Mouse (Mus musculus): ENCODE results near the gene Stk11. TPM values are rescaled to one million over a fixed set of nuclear protein-coding genes. Genes with fewer than 3 reads are reported as not detected.

Gene Stk11
- polyA plus RNA-seq, 1 experiment from 2014 or later: 21.3 TPM

GRCm38 (mm10) chr10:80078366-80078765 is 37.2 kb upstream of the Stk11 start:
- 90% methylated on average over 1 of the region's 1 CpGs for WGBS
- no peak overlapping the region for H3K4me2 ChIP-seq (replicated peaks)
- ATAC-seq (ENCODE audit: insufficient number of reproducible peaks, low FRiP score, low TSS enrichment, low read depth): no peak
- no peak overlapping the region for H3K27ac ChIP-seq (replicated peaks)
- H3K9me3 ChIP-seq (replicated peaks): no peaks in the 10 kb centered on the region
- H3K4me3 ChIP-seq (replicated peaks): no peak overlapping the region
- no peaks in the 10 kb centered on the region for H3K27me3 ChIP-seq
- no peak overlapping the region for H3K9ac ChIP-seq
- peaks cover 22% of the 10 kb centered on the region for H3K4me1 ChIP-seq
- H3K36me3 ChIP-seq: peaks cover 55% of the 10 kb centered on the region

- no peak for ATAC-seq (ENCODE audit: insufficient number of reproducible peaks, low FRiP score, low TSS enrichment, low read depth)
- 72% methylated on average over 16 of the region's 16 CpGs for WGBS
- Histone ChIP-seq H3K9me3 (replicated peaks) (no peaks in the 10 kb centered on the region), H3K27me3 (no peaks in the 10 kb centered on the region), H3K36me3 (peaks cover 73% of the 10 kb centered on the region), H3K4me1 (peaks cover 22% of the 10 kb centered on the region), H3K4me2 (replicated peaks) (no peak overlapping the region), H3K9ac (no peak overlapping the region), H3K4me3 (replicated peaks) (no peak overlapping the region), H3K27ac (replicated peaks) (no peak overlapping the region)
Measured at GRCm38 (mm10) chr10:80080396-80081070, 35.1 kb upstream of the Stk11 start.

- no peak overlapping the region for H3K4me2 ChIP-seq (replicated peaks)
- H3K4me1 ChIP-seq: peaks cover 18% of the 10 kb centered on the region
- no peaks in the 10 kb centered on the region for H3K9me3 ChIP-seq (replicated peaks)
- H3K36me3 ChIP-seq: peaks cover 75% of the 10 kb centered on the region
- no peak overlapping the region for H3K27ac ChIP-seq (replicated peaks)
- ATAC-seq (ENCODE audit: insufficient number of reproducible peaks, low FRiP score, low TSS enrichment, low read depth): no peak
- 77% methylated on average over 3 of the region's 3 CpGs for WGBS
- H3K4me3 ChIP-seq (replicated peaks): no peak overlapping the region
- H3K27me3 ChIP-seq: no peaks in the 10 kb centered on the region
- no peak overlapping the region for H3K9ac ChIP-seq
Measured at GRCm38 (mm10) chr10:80081075-80081474, 34.5 kb upstream of the Stk11 start.

- Histone ChIP-seq H3K4me3 (replicated peaks) (no peak overlapping the region), H3K9me3 (replicated peaks) (no peaks in the 10 kb centered on the region), H3K27ac (replicated peaks) (peak overlapping the region; percentile 55), H3K27me3 (no peaks in the 10 kb centered on the region), H3K4me1 (peaks cover 21% of the 10 kb centered on the region), H3K36me3 (peaks cover 53% of the 10 kb centered on the region), H3K9ac (no peak overlapping the region), H3K4me2 (replicated peaks) (0 out of 2 replicates have a peak overlapping the region, but pooled peaks have one; percentile 1)
- 46% methylated on average over 9 of the region's 9 CpGs for WGBS
- ATAC-seq (ENCODE audit: insufficient number of reproducible peaks, low FRiP score, low TSS enrichment, low read depth): no peak
Measured at GRCm38 (mm10) chr10:80084817-80085487, 30.7 kb upstream of the Stk11 start.

- Histone ChIP-seq H3K4me2 (replicated peaks) (no peak overlapping the region), H3K4me1 (peaks cover 17% of the 10 kb centered on the region), H3K27me3 (no peaks in the 10 kb centered on the region), H3K27ac (replicated peaks) (no peak overlapping the region), H3K9ac (no peak overlapping the region), H3K36me3 (peaks cover 39% of the 10 kb centered on the region), H3K4me3 (replicated peaks) (no peak overlapping the region), H3K9me3 (replicated peaks) (no peaks in the 10 kb centered on the region)
- WGBS: 60% methylated on average over 3 of the region's 3 CpGs
- no peak for ATAC-seq (ENCODE audit: insufficient number of reproducible peaks, low FRiP score, low TSS enrichment, low read depth)
Measured at GRCm38 (mm10) chr10:80086847-80087246, 28.8 kb upstream of the Stk11 start.

GRCm38 (mm10) chr10:80087483-80087882 is 28.1 kb upstream of the Stk11 start:
- Histone ChIP-seq H3K36me3 (peaks cover 33% of the 10 kb centered on the region), H3K4me3 (replicated peaks) (no peak overlapping the region), H3K27me3 (no peaks in the 10 kb centered on the region), H3K4me2 (replicated peaks) (no peak overlapping the region), H3K9me3 (replicated peaks) (no peaks in the 10 kb centered on the region), H3K9ac (no peak overlapping the region), H3K27ac (replicated peaks) (no peak overlapping the region), H3K4me1 (peaks cover 17% of the 10 kb centered on the region)
- ATAC-seq (ENCODE audit: insufficient number of reproducible peaks, low FRiP score, low TSS enrichment, low read depth): no peak
- 88% methylated on average over 8 of the region's 8 CpGs for WGBS

GRCm38 (mm10) chr10:80089146-80089545 is 26.5 kb upstream of the Stk11 start:
- H3K4me2 ChIP-seq (replicated peaks): no peak overlapping the region
- H3K36me3 ChIP-seq: peaks cover 20% of the 10 kb centered on the region
- no peak for ATAC-seq (ENCODE audit: insufficient number of reproducible peaks, low FRiP score, low TSS enrichment, low read depth)
- H3K9ac ChIP-seq: no peak overlapping the region
- 53% methylated on average over 4 of the region's 4 CpGs for WGBS
- no peaks in the 10 kb centered on the region for H3K27me3 ChIP-seq
- H3K4me3 ChIP-seq (replicated peaks): no peak overlapping the region
- peaks cover 17% of the 10 kb centered on the region for H3K4me1 ChIP-seq
- no peak overlapping the region for H3K27ac ChIP-seq (replicated peaks)
- no peaks in the 10 kb centered on the region for H3K9me3 ChIP-seq (replicated peaks)

- ATAC-seq (ENCODE audit: insufficient number of reproducible peaks, low FRiP score, low TSS enrichment, low read depth): no peak
- no peak overlapping the region for H3K4me2 ChIP-seq (replicated peaks)
- no peaks in the 10 kb centered on the region for H3K27me3 ChIP-seq
- WGBS: 88% methylated on average over 6 of the region's 6 CpGs
- H3K4me3 ChIP-seq (replicated peaks): no peak overlapping the region
- H3K36me3 ChIP-seq: peaks cover 5% of the 10 kb centered on the region; the same call in 1 of the 2 replicates
- H3K9me3 ChIP-seq (replicated peaks): no peaks in the 10 kb centered on the region
- 0 out of 2 replicates have a peak overlapping the region, but pooled peaks have one; percentile 11 for H3K27ac ChIP-seq (replicated peaks)
- peaks cover 11% of the 10 kb centered on the region for H3K4me1 ChIP-seq
- no peak overlapping the region for H3K9ac ChIP-seq
Measured at GRCm38 (mm10) chr10:80091527-80091926, 24.1 kb upstream of the Stk11 start.

GRCm38 (mm10) chr10:80092690-80093089 is 22.9 kb upstream of the Stk11 start:
- Histone ChIP-seq H3K27ac (replicated peaks) (no peak overlapping the region), H3K36me3 (peaks cover 5% of the 10 kb centered on the region; the same call in 1 of the 2 replicates), H3K9me3 (replicated peaks) (no peaks in the 10 kb centered on the region), H3K4me3 (replicated peaks) (no peak overlapping the region), H3K27me3 (no peaks in the 10 kb centered on the region), H3K4me2 (replicated peaks) (no peak overlapping the region), H3K4me1 (peaks cover 23% of the 10 kb centered on the region), H3K9ac (no peak overlapping the region)
- ATAC-seq (ENCODE audit: insufficient number of reproducible peaks, low FRiP score, low TSS enrichment, low read depth): no peak
- 73% methylated on average over 5 of the region's 5 CpGs for WGBS

GRCm38 (mm10) chr10:80094085-80094484 is 21.5 kb upstream of the Stk11 start:
- Histone ChIP-seq H3K9me3 (replicated peaks) (no peaks in the 10 kb centered on the region), H3K27ac (replicated peaks) (no peak overlapping the region), H3K36me3 (peaks cover 5% of the 10 kb centered on the region; the same call in 1 of the 2 replicates), H3K4me3 (replicated peaks) (no peak overlapping the region), H3K4me2 (replicated peaks) (no peak overlapping the region), H3K4me1 (peaks cover 33% of the 10 kb centered on the region), H3K9ac (no peak overlapping the region), H3K27me3 (no peaks in the 10 kb centered on the region)
- no peak for ATAC-seq (ENCODE audit: insufficient number of reproducible peaks, low FRiP score, low TSS enrichment, low read depth)
- 86% methylated on average over 6 of the region's 6 CpGs for WGBS

GRCm38 (mm10) chr10:80094684-80095083 is 20.9 kb upstream of the Stk11 start:
- no peaks in the 10 kb centered on the region for H3K9me3 ChIP-seq (replicated peaks)
- WGBS: 81% methylated on average over 3 of the region's 3 CpGs
- no peak overlapping the region for H3K4me3 ChIP-seq (replicated peaks)
- peaks cover 39% of the 10 kb centered on the region for H3K4me1 ChIP-seq
- no peaks in the 10 kb centered on the region for H3K27me3 ChIP-seq
- H3K4me2 ChIP-seq (replicated peaks): no peak overlapping the region
- H3K9ac ChIP-seq: no peak overlapping the region
- H3K27ac ChIP-seq (replicated peaks): no peak overlapping the region
- ATAC-seq (ENCODE audit: insufficient number of reproducible peaks, low FRiP score, low TSS enrichment, low read depth): no peak
- peaks cover 5% of the 10 kb centered on the region; the same call in 1 of the 2 replicates for H3K36me3 ChIP-seq
